ENCODE assay signal across 8 mouse cellular contexts in the genomic region with DNA sequence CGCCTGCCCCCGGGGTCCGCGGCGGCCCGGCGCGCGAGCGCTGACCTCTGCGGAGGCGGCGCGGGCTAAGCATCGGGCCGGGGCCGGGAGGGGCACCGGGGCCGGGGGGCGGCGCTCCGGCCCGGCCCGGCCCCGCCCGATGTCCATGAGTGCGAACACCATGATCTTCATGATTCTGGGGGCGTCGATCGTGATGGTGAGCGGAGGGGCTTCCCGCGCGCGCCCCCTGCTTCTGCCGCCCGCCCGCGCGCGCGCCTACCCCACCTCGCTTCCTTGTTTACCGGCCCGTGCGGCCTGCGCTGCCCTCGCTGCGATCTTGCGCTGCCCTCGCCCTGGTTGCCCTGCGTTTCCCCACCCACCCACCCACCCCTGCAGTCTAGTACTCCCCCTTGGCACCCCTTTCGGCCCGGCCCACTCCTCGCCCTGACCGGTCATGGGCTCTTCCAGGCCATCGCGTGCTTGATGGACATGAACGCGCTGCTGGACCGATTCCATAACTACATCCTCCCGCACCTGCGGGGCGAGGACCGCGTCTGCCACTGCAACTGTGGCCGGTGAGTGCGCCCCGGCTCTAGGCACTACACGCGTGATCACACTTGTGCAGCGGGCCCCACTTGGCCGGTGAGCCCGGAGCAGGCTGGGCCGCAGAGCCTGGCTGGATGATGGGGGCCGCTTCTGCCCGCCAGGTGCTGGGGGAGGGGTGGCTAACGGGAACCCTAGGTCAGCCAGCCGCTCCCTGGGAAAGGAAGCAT. TPM values are rescaled to one million over a fixed set of nuclear protein-coding genes. Genes with fewer than 3 reads are reported as not detected.
DNase-seq lines count a peak whose midpoint lies in the region; ATAC-seq and TF ChIP-seq lines count a peak whose summit lies in the region.

No protein-coding gene starts in this region.

- peaks cover 34% of the 10 kb centered on the region for H3K4me1 ChIP-seq in bone marrow macrophage, adult 2 months (ENCODE audit: control insufficient read depth, insufficient read depth, low read length)
- peaks cover 6% of the 10 kb centered on the region; the same call in 1 of the 2 replicates for H3K4me1 ChIP-seq in forebrain, embryonic 11.5 days (replicated peaks; ENCODE audit: control insufficient read depth, insufficient read depth, low read length)
- peaks cover 66% of the 10 kb centered on the region for H3K4me1 ChIP-seq in megakaryocyte, embryonic 14.5 days

- H3K4me2 ChIP-seq in forebrain, embryonic 11.5 days (ENCODE audit: low read depth, low read length, severe bottlenecking), result peak overlapping the region; percentile 90

- no peaks in the 10 kb centered on the region for H3K9me3 ChIP-seq in forebrain, embryonic 11.5 days (ENCODE audit: control insufficient read depth, low read length)
- H3K9me3 ChIP-seq in megakaryocyte, embryonic 14.5 days, result no peaks in the 10 kb centered on the region

- no peak for TF ChIP-seq POLR2A in bone marrow macrophage, adult 2 months (IDR thresholded peaks at IDR 0.05; ENCODE audit: borderline replicate concordance, low read depth, low read length)

- peak; percentile 72 for DNase-seq in MN1 (ENCODE audit: low spot score)
- peak; percentile 76 for DNase-seq in forebrain, embryonic 11.5 days (ENCODE audit: low spot score)
- peak; percentile 46 for DNase-seq in heart, postnatal 4 days
- peak; percentile 29 to 41 for DNase-seq in layer of hippocampus, postnatal 25 days (ENCODE audit: extremely low spot score in 1 of 2, low spot score in 1 of 2)
- peak; percentile 59 for DNase-seq in right cerebral cortex, postnatal 4 days

- under 1% methylated on average over 68 of the region's 79 CpGs for WGBS in forebrain, embryonic 11.5 days

- peak overlapping the region; percentile 85 for H3K27ac ChIP-seq in bone marrow macrophage, adult 2 months (ENCODE audit: insufficient read depth, low read depth, low read length)
- peak overlapping the region; percentile 58 for H3K27ac ChIP-seq in forebrain, embryonic 11.5 days (ENCODE audit: low read depth, low read length)

- no peaks in the 10 kb centered on the region for H3K27me3 ChIP-seq in forebrain, embryonic 11.5 days (ENCODE audit: control insufficient read depth, insufficient read depth, low read length)
- no peaks in the 10 kb centered on the region for H3K27me3 ChIP-seq in megakaryocyte, embryonic 14.5 days (replicated peaks)

- peak overlapping the region; percentile 77 for H3K4me3 ChIP-seq in bone marrow macrophage, adult 2 months (ENCODE audit: insufficient read depth, low read length)
- H3K4me3 ChIP-seq in forebrain, embryonic 11.5 days (ENCODE audit: low read depth, low read length), result peak overlapping the region; percentile 68
- H3K4me3 ChIP-seq in megakaryocyte, embryonic 14.5 days (replicated peaks), result peak overlapping the region; percentile 97

- H3K9ac ChIP-seq in forebrain, embryonic 11.5 days (ENCODE audit: low read length), result peak overlapping the region; percentile 84

- peak; percentile 78 for ATAC-seq in forebrain, embryonic 11.5 days (replicated peaks; ENCODE audit: low FRiP score)
- ATAC-seq in frontal cortex, adult (ENCODE audit: low TSS enrichment), result no peak

- no peak for TF ChIP-seq CTCF in bone marrow macrophage, adult 2 months (IDR thresholded peaks at IDR 0.05; ENCODE audit: low read depth, low read length)

- no peaks in the 10 kb centered on the region; the same call in 1 of the 2 replicates for H3K36me3 ChIP-seq in forebrain, embryonic 11.5 days (ENCODE audit: control insufficient read depth, insufficient read depth, low read length)
- H3K36me3 ChIP-seq in megakaryocyte, embryonic 14.5 days (replicated peaks; ENCODE audit: low read length), result peaks cover 83% of the 10 kb centered on the region

RNA-seq across cellular contexts. Expression of a gene that starts 0.5 kb away (rescaled TPM):
- polyA plus RNA-seq in bone marrow macrophage, adult 2 months (2012; ENCODE audit: insufficient read depth, insufficient read length, missing spikeins), result 1.3 and 1.4 TPM in 2 replicates
- polyA plus RNA-seq in forebrain, embryonic 11.5 days (2014; fragmentation: Nextera tagmentation; extraction: Ambion mirVana), result 0.76 and 1.2 TPM in 2 replicates
- total RNA-seq in heart, postnatal 4 days (2021), result under 1 TPM; 0.36 to 0.43 TPM
- total RNA-seq in layer of hippocampus, postnatal 25 days (2021), result 10 to 100 TPM; 38.0 to 39.7 TPM
- 1.2 and 3.2 TPM in 2 replicates for polyA plus RNA-seq in megakaryocyte, embryonic 14.5 days (2012; ENCODE audit: insufficient read depth, low replicate concordance)

RNA-seq across cellular contexts. Expression of a gene that starts 25.8 kb away (rescaled TPM):
- polyA plus RNA-seq in bone marrow macrophage, adult 2 months (2012; ENCODE audit: insufficient read depth, insufficient read length, missing spikeins), result 13.6 and 19.1 TPM in 2 replicates
- polyA plus RNA-seq in forebrain, embryonic 11.5 days (2014; fragmentation: Nextera tagmentation; extraction: Ambion mirVana), result 104 and 115 TPM in 2 replicates
- total RNA-seq in heart, postnatal 4 days (2021), result 10 to 100 TPM; 82.7 to 89.7 TPM
- 10 to 100 TPM; 47.5 to 56.3 TPM for total RNA-seq in layer of hippocampus, postnatal 25 days (2021)
- 11.3 and 20.5 TPM in 2 replicates for polyA plus RNA-seq in megakaryocyte, embryonic 14.5 days (2012; ENCODE audit: insufficient read depth, low replicate concordance)

RNA-seq across cellular contexts. Expression of a gene that starts 30.5 kb away (rescaled TPM):
- polyA plus RNA-seq in bone marrow macrophage, adult 2 months (2012; ENCODE audit: insufficient read depth, insufficient read length, missing spikeins), result 99.3 and 107 TPM in 2 replicates
- polyA plus RNA-seq in forebrain, embryonic 11.5 days (2014; fragmentation: Nextera tagmentation; extraction: Ambion mirVana), result 138 and 144 TPM in 2 replicates
- 10 to 100 TPM; 60.3 to 64.9 TPM for total RNA-seq in heart, postnatal 4 days (2021)
- 10 to 100 TPM; 78.8 to 84.0 TPM for total RNA-seq in layer of hippocampus, postnatal 25 days (2021)
- 37.1 and 112 TPM in 2 replicates for polyA plus RNA-seq in megakaryocyte, embryonic 14.5 days (2012; ENCODE audit: insufficient read depth, low replicate concordance)

RNA-seq across cellular contexts. Expression of a gene that starts 39.4 kb away (rescaled TPM):
- polyA plus RNA-seq in bone marrow macrophage, adult 2 months (2012; ENCODE audit: insufficient read depth, insufficient read length, missing spikeins), result not detected in 2 replicates
- 10.0 and 10.6 TPM in 2 replicates for polyA plus RNA-seq in forebrain, embryonic 11.5 days (2014; fragmentation: Nextera tagmentation; extraction: Ambion mirVana)
- total RNA-seq in heart, postnatal 4 days (2021), result 10 to 100 TPM; 11.5 to 12.5 TPM
- 10 to 100 TPM in 1 of 2 experiments, 1 to 10 TPM in 1; 9.7 to 10.3 TPM for total RNA-seq in layer of hippocampus, postnatal 25 days (2021)
- 0.41 and 1.4 TPM in 2 replicates for polyA plus RNA-seq in megakaryocyte, embryonic 14.5 days (2012; ENCODE audit: insufficient read depth, low replicate concordance)

RNA-seq across cellular contexts. Expression of a gene that starts 41.0 kb away (rescaled TPM):
- 1.0 and 1.6 TPM in 2 replicates for polyA plus RNA-seq in bone marrow macrophage, adult 2 months (2012; ENCODE audit: insufficient read depth, insufficient read length, missing spikeins)
- 2.3 and 2.9 TPM in 2 replicates for polyA plus RNA-seq in forebrain, embryonic 11.5 days (2014; fragmentation: Nextera tagmentation; extraction: Ambion mirVana)
- 1 to 10 TPM; 3.5 to 4.7 TPM for total RNA-seq in heart, postnatal 4 days (2021)
- 10 to 100 TPM; 23.9 to 27.5 TPM for total RNA-seq in layer of hippocampus, postnatal 25 days (2021)
- polyA plus RNA-seq in megakaryocyte, embryonic 14.5 days (2012; ENCODE audit: insufficient read depth, low replicate concordance), result 0.44 and 4.7 TPM in 2 replicates
